In genomic region chr13:5931433-5931832, GRCm38 (mm10) we compare ENCODE assay signal across 21 mouse cellular contexts.
A peak's percentile ranks its signal among the peaks of the same experiment; 100 is the strongest.
DNase-seq lines count a peak whose midpoint lies in the region; ATAC-seq and TF ChIP-seq lines count a peak whose summit lies in the region.
"Had no signal": no experiment of that assay in that cellular context is flagged by ENCODE, and none has a peak within 500 bp of the region (broad histone marks: within the 10 kb centered on the region; RNA-seq: fewer than 3 reads in every experiment).

No protein-coding gene starts in this region.

- no peaks in the 10 kb centered on the region for H3K27me3 ChIP-seq in forebrain, postnatal 0 days (ENCODE audit: insufficient read depth, low read length)
- no peaks in the 10 kb centered on the region for H3K27me3 ChIP-seq in forebrain, embryonic 10.5 days (ENCODE audit: poor library complexity, severe bottlenecking)
- H3K27me3 ChIP-seq in lung, postnatal 0 days (replicated peaks; ENCODE audit: insufficient read depth, low read length) = no peaks in the 10 kb centered on the region
- H3K27me3 ChIP-seq: embryonic facial prominence, embryonic 12.5 days; forebrain, embryonic 15.5 days; heart, embryonic 12.5 days; hindbrain, embryonic 15.5 days; Patski had no signal

- no peaks in the 10 kb centered on the region for H3K36me3 ChIP-seq in forebrain, postnatal 0 days (ENCODE audit: insufficient read depth)
- H3K36me3 ChIP-seq in forebrain, embryonic 10.5 days (replicated peaks) = no peaks in the 10 kb centered on the region
- no peaks in the 10 kb centered on the region for H3K36me3 ChIP-seq in lung, postnatal 0 days (ENCODE audit: insufficient read depth, low read length)
- H3K36me3 ChIP-seq: embryonic facial prominence, embryonic 12.5 days; forebrain, embryonic 15.5 days; heart, embryonic 12.5 days; hindbrain, embryonic 15.5 days had no signal

- TF ChIP-seq EP300 in lung, postnatal 0 days (IDR thresholded peaks at IDR 0.05) = no peak

- WGBS in forebrain, postnatal 0 days = 88% methylated on average over 2 of the region's 2 CpGs
- WGBS in forebrain, embryonic 10.5 days = 92% methylated on average over 2 of the region's 2 CpGs
- WGBS in lung, postnatal 0 days = 65% methylated on average over 2 of the region's 2 CpGs

- no peak overlapping the region for H3K4me3 ChIP-seq in forebrain, postnatal 0 days (ENCODE audit: low read depth, low read length)
- H3K4me3 ChIP-seq in forebrain, embryonic 10.5 days = no peak overlapping the region
- no peak overlapping the region for H3K4me3 ChIP-seq in lung, postnatal 0 days (ENCODE audit: low read depth, low read length)
- H3K4me3 ChIP-seq: embryonic facial prominence, embryonic 12.5 days; forebrain, embryonic 15.5 days; heart, embryonic 12.5 days; hindbrain, embryonic 15.5 days had no signal

- H3K9ac ChIP-seq in forebrain, postnatal 0 days = no peak overlapping the region
- no peak overlapping the region for H3K9ac ChIP-seq in lung, postnatal 0 days (replicated peaks; ENCODE audit: low read depth)
- H3K9ac ChIP-seq: embryonic facial prominence, embryonic 12.5 days; forebrain, embryonic 15.5 days; heart, embryonic 12.5 days; hindbrain, embryonic 15.5 days had no signal

- no peaks in the 10 kb centered on the region for H3K4me1 ChIP-seq in forebrain, postnatal 0 days (ENCODE audit: insufficient read depth)
- H3K4me1 ChIP-seq in forebrain, embryonic 10.5 days = no peaks in the 10 kb centered on the region
- H3K4me1 ChIP-seq in lung, postnatal 0 days (ENCODE audit: insufficient read depth, low read depth, low read length) = no peaks in the 10 kb centered on the region
- H3K4me1 ChIP-seq: embryonic facial prominence, embryonic 12.5 days; forebrain, embryonic 15.5 days; heart, embryonic 12.5 days; hindbrain, embryonic 15.5 days had no signal

- TF ChIP-seq CTCF in forebrain, postnatal 0 days (IDR thresholded peaks at IDR 0.05; ENCODE audit: low read depth) = no peak
- TF ChIP-seq CTCF in lung, postnatal 0 days (IDR thresholded peaks at IDR 0.05) = no peak

- H3K9me3 ChIP-seq in forebrain, postnatal 0 days (ENCODE audit: low read length) = no peaks in the 10 kb centered on the region
- H3K9me3 ChIP-seq in forebrain, embryonic 10.5 days = no peaks in the 10 kb centered on the region
- no peaks in the 10 kb centered on the region for H3K9me3 ChIP-seq in lung, postnatal 0 days (ENCODE audit: low read length)
- H3K9me3 ChIP-seq: embryonic facial prominence, embryonic 12.5 days; forebrain, embryonic 15.5 days; heart, embryonic 12.5 days; hindbrain, embryonic 15.5 days had no signal

- H3K4me2 ChIP-seq in forebrain, postnatal 0 days (ENCODE audit: low read depth) = no peak overlapping the region
- H3K4me2 ChIP-seq in lung, postnatal 0 days (replicated peaks; ENCODE audit: low read depth, low read length) = no peak overlapping the region
- H3K4me2 ChIP-seq: embryonic facial prominence, embryonic 12.5 days; forebrain, embryonic 15.5 days; heart, embryonic 12.5 days; hindbrain, embryonic 15.5 days had no signal

- DNase-seq in forebrain, postnatal 0 days = no peak
- DNase-seq in forebrain, embryonic 10.5 days (ENCODE audit: extremely low spot score, low spot score) = no peak
- peak; percentile 39 for DNase-seq in lung, postnatal 0 days (ENCODE audit: low spot score)
- no peak for DNase-seq in lung, postnatal 4 days
- DNase-seq in adipocyte (ENCODE audit: low spot score) = peak; percentile 33
- DNase-seq in fibroblast of lung, adult 2 months (ENCODE audit: low read depth) = peak; percentile 38
- DNase-seq in kidney, adult 9 months = no peak
- DNase-seq: adrenal gland, adult 8-10 months; cerebellum, adult 11-12 months; cerebellum, adult 9-10 months; cerebellum, postnatal 25 days; gastrocnemius, postnatal 10 days; heart, postnatal 36 days had no signal

- ATAC-seq in forebrain, postnatal 0 days = peak; percentile 34; the same call in 1 of the 2 replicates
- ATAC-seq in lung, postnatal 0 days = no peak
- no peak for ATAC-seq in megakaryocyte, adult 5-6 weeks (ENCODE audit: poor library complexity, severe bottlenecking)
- ATAC-seq: activated CD4-positive, CD25-positive, alpha-beta regulatory T cell, adult 4 months; forebrain, embryonic 15.5 days; intestine, embryonic 16.5 days; Patski had no signal

- H3K27ac ChIP-seq in forebrain, postnatal 0 days (ENCODE audit: low read depth, low read length) = no peak overlapping the region
- H3K27ac ChIP-seq in forebrain, embryonic 10.5 days = no peak overlapping the region
- no peak overlapping the region for H3K27ac ChIP-seq in lung, postnatal 0 days (ENCODE audit: low read length)
- H3K27ac ChIP-seq: embryonic facial prominence, embryonic 12.5 days; forebrain, embryonic 15.5 days; hindbrain, embryonic 15.5 days had no signal

Comparison
In these comparisons a context has a peak if more than half of its experiments do, and no peak if none do; other contexts are left out.
1. DNase-seq: peak in lung, postnatal 0 days (single experiment), adipocyte (single experiment) and fibroblast of lung, adult 2 months (single experiment); none in forebrain, postnatal 0 days (single experiment), forebrain, embryonic 10.5 days (single experiment), lung, postnatal 4 days (0 of 2) and kidney, adult 9 months (single experiment).